In the genomic region with DNA sequence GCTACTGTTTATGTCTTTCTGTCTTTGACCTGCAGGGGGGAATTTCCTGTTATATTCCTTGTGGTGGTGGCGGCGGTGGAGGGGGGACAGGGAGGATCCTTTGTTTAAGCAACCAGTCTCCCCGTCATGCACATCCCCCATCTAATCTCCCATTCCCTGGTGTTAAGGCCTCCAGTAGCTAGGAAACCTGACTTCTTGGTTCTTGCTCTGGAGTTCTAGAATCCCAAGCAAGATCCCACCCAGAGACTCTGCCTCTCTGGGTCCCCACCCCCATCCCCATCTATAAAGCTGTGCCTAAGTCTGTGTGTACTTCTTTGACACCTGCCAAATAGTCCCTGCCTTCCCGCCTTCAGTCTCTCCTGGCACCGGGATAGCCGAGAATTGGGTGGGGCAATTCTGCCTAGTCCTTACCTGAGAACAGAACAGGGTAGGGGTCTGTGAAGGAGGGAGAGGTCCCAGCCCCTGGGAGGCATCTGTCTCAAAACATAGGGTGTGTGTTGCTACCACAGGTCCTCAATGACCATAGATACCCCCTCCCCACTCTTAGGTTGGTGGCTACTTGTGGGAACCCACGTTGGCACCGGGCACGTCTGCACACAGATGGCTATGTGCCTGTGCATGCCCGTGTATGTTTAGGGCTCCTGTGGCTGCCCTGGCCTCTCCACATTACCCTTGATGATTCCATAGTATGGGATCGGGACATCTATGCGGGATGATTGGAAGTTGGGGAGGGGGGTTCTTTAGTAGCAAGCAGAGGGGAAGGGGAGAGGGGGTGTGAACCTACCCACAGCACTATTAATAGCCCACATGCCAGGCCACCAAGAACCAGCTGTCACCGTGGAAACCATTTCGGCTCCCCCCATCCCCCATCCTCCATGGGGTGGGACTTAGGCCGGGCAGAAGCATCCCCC, we compare ENCODE assay signal across 9 mouse cellular contexts. TPM values are rescaled to one million over a fixed set of nuclear protein-coding genes. Genes with fewer than 3 reads are reported as not detected.
DNase-seq lines count a peak whose midpoint lies in the region; ATAC-seq and TF ChIP-seq lines count a peak whose summit lies in the region.
"Had no signal": no experiment of that assay in that cellular context is flagged by ENCODE, and none has a peak within 500 bp of the region (broad histone marks: within the 10 kb centered on the region; RNA-seq: fewer than 3 reads in every experiment).

No protein-coding gene starts in this region.

- 38% methylated on average over 15 of the region's 15 CpGs for WGBS in kidney, adult 2 months
- 22% methylated on average over 15 of the region's 15 CpGs for WGBS in heart, embryonic 14.5 days
- WGBS in limb, embryonic 12.5 days: 24% methylated on average over 15 of the region's 15 CpGs
- 8% methylated on average over 15 of the region's 15 CpGs for WGBS in midbrain, postnatal 0 days

- ATAC-seq in heart, embryonic 14.5 days (ENCODE audit: insufficient number of reproducible peaks, insufficient read depth, low FRiP score, low read depth): no peak
- ATAC-seq in limb, embryonic 12.5 days (ENCODE audit: insufficient number of reproducible peaks, insufficient read depth, low FRiP score, low TSS enrichment, low read depth): no peak
- ATAC-seq in midbrain, postnatal 0 days (ENCODE audit: low FRiP score): peak; percentile 22; the same call in 1 of the 2 replicates

- no peak for TF ChIP-seq CTCF in kidney, adult 2 months (conservative IDR thresholded peaks at IDR 0.05; ENCODE audit: insufficient read depth, insufficient read length, low read depth, low read length)
- peak; percentile 50 for TF ChIP-seq CTCF in midbrain, postnatal 0 days (IDR thresholded peaks at IDR 0.05)

- DNase-seq in kidney, adult 2 months: peak; percentile 54
- no peak for DNase-seq in kidney, adult 11 months
- DNase-seq in cerebellum, adult 9-11 months: peak; percentile 78
- peak; percentile 76 for DNase-seq in midbrain, postnatal 0 days (ENCODE audit: low spot score)
- DNase-seq in spleen, adult 18-20 months: no peak
- DNase-seq in left cerebral cortex, adult 9 months (ENCODE audit: low spot score in 2 of 2): no peak

- no peaks in the 10 kb centered on the region for H3K9me3 ChIP-seq in heart, embryonic 14.5 days (ENCODE audit: control insufficient read depth, low read length)
- no peaks in the 10 kb centered on the region for H3K9me3 ChIP-seq in limb, embryonic 12.5 days
- H3K9me3 ChIP-seq in midbrain, postnatal 0 days (ENCODE audit: low read length): no peaks in the 10 kb centered on the region
- H3K9me3 ChIP-seq: G1E had no signal

- peaks cover 84% of the 10 kb centered on the region for H3K4me1 ChIP-seq in kidney, adult 2 months (ENCODE audit: control insufficient read depth, insufficient read depth, low read length)
- H3K4me1 ChIP-seq in heart, embryonic 14.5 days (ENCODE audit: control insufficient read depth in 2 of 2, insufficient read depth in 2 of 2, low read length in 2 of 2): peaks cover 82 to 99% of the 10 kb centered on the region in 2 experiments
- peaks cover 88% of the 10 kb centered on the region for H3K4me1 ChIP-seq in limb, embryonic 12.5 days (replicated peaks)
- H3K4me1 ChIP-seq in midbrain, postnatal 0 days (ENCODE audit: insufficient read depth, low read length): peaks cover 72% of the 10 kb centered on the region

- H3K27me3 ChIP-seq in kidney, adult 2 months (replicated peaks; ENCODE audit: control insufficient read depth, insufficient read depth, low read length): no peaks in the 10 kb centered on the region
- H3K27me3 ChIP-seq in heart, embryonic 14.5 days (ENCODE audit: control insufficient read depth, insufficient read depth, low read length): no peaks in the 10 kb centered on the region
- no peaks in the 10 kb centered on the region for H3K27me3 ChIP-seq in limb, embryonic 12.5 days
- no peaks in the 10 kb centered on the region for H3K27me3 ChIP-seq in midbrain, postnatal 0 days (ENCODE audit: insufficient read depth, low read length)

- H3K27ac ChIP-seq in kidney, adult 2 months (ENCODE audit: insufficient read depth, low read depth, low read length): peak overlapping the region; percentile 45; the same call in 1 of the 2 replicates
- peak overlapping the region; percentile 8 to 90; a peak in 3 of 4 replicates for H3K27ac ChIP-seq in heart, embryonic 14.5 days (replicated peaks in 1 of 2; ENCODE audit: control insufficient read depth in 1 of 2, insufficient read depth in 1 of 2, low read depth in 2 of 2, low read length in 2 of 2)
- peak overlapping the region; percentile 78 for H3K27ac ChIP-seq in limb, embryonic 12.5 days
- H3K27ac ChIP-seq in midbrain, postnatal 0 days (ENCODE audit: low read depth, low read length): peak overlapping the region; percentile 96

- peak overlapping the region; percentile 60 for H3K4me2 ChIP-seq in heart, embryonic 14.5 days (ENCODE audit: low read length)
- peak overlapping the region; percentile 55 for H3K4me2 ChIP-seq in limb, embryonic 12.5 days
- H3K4me2 ChIP-seq in midbrain, postnatal 0 days (ENCODE audit: low read depth, low read length, poor library complexity, severe bottlenecking): peak overlapping the region; percentile 94

- no peak overlapping the region for H3K4me3 ChIP-seq in kidney, adult 2 months (ENCODE audit: insufficient read depth, low read depth, low read length)
- H3K4me3 ChIP-seq in heart, embryonic 14.5 days (ENCODE audit: control insufficient read depth in 1 of 2, insufficient read depth in 1 of 2, low read depth in 1 of 2, low read length in 2 of 2): no peak overlapping the region
- H3K4me3 ChIP-seq in limb, embryonic 12.5 days (replicated peaks): no peak overlapping the region
- H3K4me3 ChIP-seq in midbrain, postnatal 0 days (ENCODE audit: low read depth, low read length): peak overlapping the region; percentile 27

- TF ChIP-seq POLR2A in kidney, adult 2 months (IDR thresholded peaks at IDR 0.05; ENCODE audit: low read depth, low read length): no peak

- peak overlapping the region; percentile 63 for H3K9ac ChIP-seq in heart, embryonic 14.5 days (ENCODE audit: low read length)
- 0 out of 2 replicates have a peak overlapping the region, but pooled peaks have one; percentile 12 for H3K9ac ChIP-seq in limb, embryonic 12.5 days (replicated peaks)
- peak overlapping the region; percentile 64 for H3K9ac ChIP-seq in midbrain, postnatal 0 days (replicated peaks; ENCODE audit: low read length, poor library complexity, severe bottlenecking)

- no peaks in the 10 kb centered on the region for H3K36me3 ChIP-seq in kidney, adult 2 months (ENCODE audit: control insufficient read depth, insufficient read depth, low read length)
- H3K36me3 ChIP-seq in heart, embryonic 14.5 days (ENCODE audit: control insufficient read depth, insufficient read depth, low read length): peaks cover 15% of the 10 kb centered on the region
- H3K36me3 ChIP-seq in limb, embryonic 12.5 days: peaks cover 7% of the 10 kb centered on the region; the same call in 1 of the 2 replicates
- H3K36me3 ChIP-seq in midbrain, postnatal 0 days (ENCODE audit: insufficient read depth, low read length): peaks cover 7% of the 10 kb centered on the region; the same call in 1 of the 2 replicates

RNA-seq across cellular contexts. Expression of gene Thra, which starts 8.3 kb away (rescaled TPM):
- 92.7 and 97.2 TPM in 2 replicates for polyA plus RNA-seq in kidney, adult 2 months (2012; rRNA removed)
- polyA plus RNA-seq in heart, embryonic 14.5 days (2014; fragmentation: Nextera tagmentation; extraction: Ambion mirVana): 45.3 and 55.6 TPM in 2 replicates
- 22.3 and 24.9 TPM in 2 replicates for polyA plus RNA-seq in limb, embryonic 12.5 days (2016; fragmentation: Nextera tagmentation; extraction: Ambion mirVana)
- 774 and 843 TPM in 2 replicates for total RNA-seq in midbrain, postnatal 0 days (2014; rRNA removed)
- polyA plus RNA-seq in midbrain, postnatal 0 days (2015; fragmentation: Nextera tagmentation; extraction: Ambion mirVana): 165 and 182 TPM in 2 replicates

RNA-seq across cellular contexts. Expression of gene Med24, which starts 19.5 kb away (rescaled TPM):
- 45.3 and 54.1 TPM in 2 replicates for polyA plus RNA-seq in kidney, adult 2 months (2012; rRNA removed)
- 28.5 and 31.0 TPM in 2 replicates for polyA plus RNA-seq in heart, embryonic 14.5 days (2014; fragmentation: Nextera tagmentation; extraction: Ambion mirVana)
- 74.4 and 79.3 TPM in 2 replicates for polyA plus RNA-seq in limb, embryonic 12.5 days (2016; fragmentation: Nextera tagmentation; extraction: Ambion mirVana)
- total RNA-seq in midbrain, postnatal 0 days (2014; rRNA removed): 66.6 and 81.2 TPM in 2 replicates
- 52.2 and 59.8 TPM in 2 replicates for polyA plus RNA-seq in midbrain, postnatal 0 days (2015; fragmentation: Nextera tagmentation; extraction: Ambion mirVana)

RNA-seq across cellular contexts. Expression of gene Nr1d1, which starts 26.4 kb away (rescaled TPM):
- polyA plus RNA-seq in kidney, adult 2 months (2012; rRNA removed): 140 and 155 TPM in 2 replicates
- polyA plus RNA-seq in heart, embryonic 14.5 days (2014; fragmentation: Nextera tagmentation; extraction: Ambion mirVana): 6.0 and 6.4 TPM in 2 replicates
- polyA plus RNA-seq in limb, embryonic 12.5 days (2016; fragmentation: Nextera tagmentation; extraction: Ambion mirVana): 0.79 and 1.0 TPM in 2 replicates
- total RNA-seq in midbrain, postnatal 0 days (2014; rRNA removed): 7.1 and 11.0 TPM in 2 replicates
- 12.3 and 14.3 TPM in 2 replicates for polyA plus RNA-seq in midbrain, postnatal 0 days (2015; fragmentation: Nextera tagmentation; extraction: Ambion mirVana)

RNA-seq across cellular contexts. Expression of gene Msl1, which starts 46.6 kb away (rescaled TPM):
- 23.5 and 24.5 TPM in 2 replicates for polyA plus RNA-seq in kidney, adult 2 months (2012; rRNA removed)
- polyA plus RNA-seq in heart, embryonic 14.5 days (2014; fragmentation: Nextera tagmentation; extraction: Ambion mirVana): 13.3 and 15.3 TPM in 2 replicates
- polyA plus RNA-seq in limb, embryonic 12.5 days (2016; fragmentation: Nextera tagmentation; extraction: Ambion mirVana): 32.7 and 35.3 TPM in 2 replicates
- total RNA-seq in midbrain, postnatal 0 days (2014; rRNA removed): 88.3 and 107 TPM in 2 replicates
- 22.3 and 25.8 TPM in 2 replicates for polyA plus RNA-seq in midbrain, postnatal 0 days (2015; fragmentation: Nextera tagmentation; extraction: Ambion mirVana)

RNA-seq across cellular contexts. Expression of gene Csf3, which starts 47.7 kb away (rescaled TPM):
- not detected in 2 replicates for polyA plus RNA-seq in kidney, adult 2 months (2012; rRNA removed)
- polyA plus RNA-seq in heart, embryonic 14.5 days (2014; fragmentation: Nextera tagmentation; extraction: Ambion mirVana): not detected in 2 replicates
- polyA plus RNA-seq in limb, embryonic 12.5 days (2016; fragmentation: Nextera tagmentation; extraction: Ambion mirVana): not detected in 2 replicates
- total RNA-seq in midbrain, postnatal 0 days (2014; rRNA removed): not detected in 2 replicates
- polyA plus RNA-seq in midbrain, postnatal 0 days (2015; fragmentation: Nextera tagmentation; extraction: Ambion mirVana): not detected in 2 replicates
- polyA plus RNA-seq: G1E had no signal

Comparison
In these comparisons a context has a peak if more than half of its experiments do, and no peak if none do; other contexts are left out.
1. DNase-seq: peak in kidney, adult 2 months (single experiment), cerebellum, adult 9-11 months (single experiment) and midbrain, postnatal 0 days (single experiment); none in kidney, adult 11 months (single experiment), spleen, adult 18-20 months (0 of 2) and left cerebral cortex, adult 9 months (0 of 2).
2. H3K27ac ChIP-seq: peak in every context shown above with its lines; median percentile 96 in midbrain, postnatal 0 days; 78 in limb, embryonic 12.5 days; 49 in heart, embryonic 14.5 days; 45 in kidney, adult 2 months.
3. H3K9ac ChIP-seq: peak in every context shown above with its lines; median percentile 64 in midbrain, postnatal 0 days; 63 in heart, embryonic 14.5 days; 12 in limb, embryonic 12.5 days.
4. Peak in every context shown above with its lines, with median percentiles within 50 percentile points of each other: H3K4me2 ChIP-seq.